Mouse (Mus musculus): ENCODE results near the gene Dgkg.

GRCm38 (mm10) chr16:22633063-22633462 lies 24.0 kb downstream of the Dgkg start:
- TF ChIP-seq CTCF (IDR thresholded peaks at IDR 0.05; ENCODE audit: borderline replicate concordance, insufficient read depth, low read depth, low read length) = no peak
- no peak for TF ChIP-seq POLR2A (IDR thresholded peaks at IDR 0.05; ENCODE audit: borderline replicate concordance, insufficient read depth, low read length)

Data from cerebellum, adult 2 months (tissue).